Mouse (Mus musculus): ENCODE results near the gene Map4k5. TPM values are rescaled to one million over a fixed set of nuclear protein-coding genes. Genes with fewer than 3 reads are reported as not detected.

The Map4k5 gene
- total and polyA plus RNA-seq, 3 experiments: 14.6 to 33.3 (median 26.7) TPM

GRCm38 (mm10) chr12:69843531-69844445 is 49.2 kb downstream of the Map4k5 start:
- no peak for DNase-seq

- no peak for DNase-seq
Measured at GRCm38 (mm10) chr12:69838376-69838775, 54.6 kb downstream of the Map4k5 start.

GRCm38 (mm10) chr12:69833982-69834604 is 58.9 kb downstream of the Map4k5 start:
- DNase-seq: peak; percentile 66

- DNase-seq: no peak
Measured at GRCm38 (mm10) chr12:69831239-69831910, 61.6 kb downstream of the Map4k5 start.

DNA sequence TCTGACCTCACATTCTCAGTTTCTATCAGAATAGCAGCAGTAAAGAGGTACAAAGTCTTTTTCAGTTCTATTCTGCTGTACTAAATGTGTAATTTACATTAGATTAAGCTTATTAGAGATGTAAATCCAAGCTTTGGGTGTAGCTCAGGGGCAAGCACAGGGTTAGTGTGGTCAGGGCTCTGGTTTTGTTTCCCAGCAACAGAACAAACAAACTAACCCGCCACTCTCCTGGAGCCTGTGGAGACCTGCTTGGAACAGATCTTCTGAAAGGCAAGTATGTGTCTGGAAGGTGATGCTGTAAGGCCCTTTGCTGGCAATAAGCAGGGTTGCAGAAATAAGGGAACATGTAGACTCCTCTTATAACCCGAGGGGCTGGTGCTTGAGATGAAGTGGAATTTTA is 64.8 kb downstream of the Map4k5 start:
- DNase-seq: no peak

DNA sequence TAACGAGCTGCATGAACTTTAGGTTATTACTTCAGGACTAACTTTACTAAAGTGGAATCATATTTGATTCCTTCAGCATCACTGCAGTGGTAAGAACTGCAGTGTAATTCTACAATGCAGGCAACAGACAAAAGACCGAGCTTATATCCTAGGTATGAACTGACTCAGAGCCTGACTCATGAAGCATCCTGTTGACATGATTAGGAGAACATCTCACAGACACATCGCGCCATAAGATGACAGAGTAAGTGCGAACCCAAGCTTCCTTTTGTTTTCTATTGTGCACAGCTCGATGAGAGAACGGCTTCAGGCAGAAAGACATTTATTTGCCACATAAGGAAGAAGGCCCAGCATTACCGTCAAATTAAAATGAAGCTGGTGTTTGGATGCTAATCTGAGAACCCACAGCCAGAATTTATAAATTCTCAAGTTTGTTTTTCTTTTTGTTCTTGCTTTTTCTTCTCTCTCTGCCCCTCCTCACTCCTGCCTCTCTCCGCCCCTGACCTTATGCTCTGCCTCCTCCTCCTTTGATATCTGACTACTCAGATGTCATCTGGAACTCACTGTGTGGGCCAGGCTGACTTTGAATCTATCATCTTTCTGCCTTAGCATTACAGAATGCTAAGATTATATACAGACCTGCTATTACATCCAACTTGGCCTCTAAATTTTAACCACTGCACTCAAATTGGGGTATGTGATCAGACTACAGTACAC is 68.0 kb downstream of the Map4k5 start:
- peak; percentile 43 for DNase-seq

GRCm38 (mm10) chr12:69814272-69814671 is 78.7 kb downstream of the Map4k5 start:
- DNase-seq: peak; percentile 83

GRCm38 (mm10) chr12:69813596-69813995 is 79.4 kb downstream of the Map4k5 start:
- DNase-seq: no peak

GRCm38 (mm10) chr12:69812986-69813385 is 80.0 kb downstream of the Map4k5 start:
- DNase-seq: no peak

GRCm38 (mm10) chr12:69811976-69812375 is 81.0 kb downstream of the Map4k5 start:
- DNase-seq: no peak

DNA sequence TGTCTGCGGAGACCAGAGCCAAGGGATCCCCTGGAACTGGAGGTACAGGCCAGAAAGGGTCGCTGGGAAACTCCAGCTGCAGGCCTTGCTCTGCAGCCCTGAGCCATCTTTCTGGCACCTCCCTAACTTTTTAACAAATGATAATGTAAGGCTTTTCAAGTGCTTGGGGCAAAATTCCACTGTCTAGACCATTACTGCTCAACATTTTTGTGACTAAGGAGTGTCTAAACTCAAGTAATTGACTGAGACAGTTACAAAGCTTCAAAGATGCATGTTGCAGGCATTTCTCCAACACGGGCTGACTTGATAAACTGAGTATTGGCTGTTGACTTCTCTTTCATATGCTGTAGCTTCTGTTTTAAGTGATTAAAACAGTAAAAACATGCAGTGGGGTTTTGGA is 83.6 kb downstream of the Map4k5 start:
- no peak for DNase-seq

DNA sequence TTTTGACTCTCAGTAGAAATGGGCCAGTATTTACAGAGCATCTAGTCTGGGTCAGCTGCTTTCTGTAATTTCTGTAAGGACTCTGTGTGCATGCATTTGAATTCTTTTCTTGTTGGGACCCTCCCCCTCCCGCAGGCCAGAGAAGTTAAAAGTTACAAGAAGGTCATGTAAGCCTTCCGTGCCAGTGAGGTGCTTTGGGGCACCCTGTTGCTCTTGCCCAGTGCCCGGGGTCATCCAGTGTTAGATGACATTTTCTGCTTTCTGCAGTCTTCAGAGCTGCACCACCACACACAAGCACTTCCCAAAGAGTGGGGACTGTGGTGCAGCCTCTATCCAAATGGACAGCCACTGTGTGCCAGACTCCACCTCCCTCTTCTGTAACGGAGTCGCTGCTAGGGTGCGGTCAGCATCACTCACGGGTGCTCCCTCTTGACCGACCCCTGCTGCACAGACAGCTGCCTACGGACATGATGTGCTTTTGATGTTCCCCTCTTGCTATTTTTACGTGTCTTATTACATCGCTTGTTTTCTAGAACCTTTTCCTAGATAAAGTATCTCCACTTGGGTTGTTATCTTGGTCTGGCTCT is 85.5 kb downstream of the Map4k5 start:
- no peak for DNase-seq

GRCm38 (mm10) chr12:69805148-69805547 is 87.9 kb downstream of the Map4k5 start:
- no peak for DNase-seq

DNA sequence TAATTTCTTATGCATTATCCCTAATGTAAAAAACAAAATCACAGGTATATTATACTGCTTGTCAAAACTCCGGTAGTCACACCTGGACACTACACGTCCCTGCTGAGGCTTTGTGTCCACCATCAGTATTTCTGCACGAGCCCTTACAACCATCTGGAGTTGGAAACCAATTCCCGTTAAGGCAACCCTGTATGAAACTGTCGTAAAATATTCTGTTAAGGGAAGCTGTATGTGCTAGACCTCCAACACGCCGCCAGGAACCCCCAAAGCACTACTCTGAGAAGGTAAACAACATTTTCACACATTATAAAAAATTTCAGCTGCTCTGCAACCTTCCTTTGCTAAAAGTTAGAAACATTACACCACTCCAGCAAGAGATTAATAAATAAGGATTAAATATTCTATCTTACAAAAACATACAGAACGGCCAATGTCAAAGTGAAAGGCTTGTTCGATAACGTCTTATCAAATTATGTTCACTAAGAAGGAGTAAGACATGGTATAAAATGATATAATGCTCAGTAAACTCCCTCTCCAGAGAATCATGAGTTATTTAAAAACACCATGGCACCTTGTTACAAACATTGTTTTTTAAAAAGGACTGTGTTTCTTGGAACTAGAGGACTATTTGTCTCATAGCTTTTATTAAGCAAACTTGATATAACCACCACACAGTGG is 88.5 kb downstream of the Map4k5 start:
- DNase-seq: no peak

GRCm38 (mm10) chr12:69803196-69803595 is 89.8 kb downstream of the Map4k5 start:
- DNase-seq: no peak

DNA sequence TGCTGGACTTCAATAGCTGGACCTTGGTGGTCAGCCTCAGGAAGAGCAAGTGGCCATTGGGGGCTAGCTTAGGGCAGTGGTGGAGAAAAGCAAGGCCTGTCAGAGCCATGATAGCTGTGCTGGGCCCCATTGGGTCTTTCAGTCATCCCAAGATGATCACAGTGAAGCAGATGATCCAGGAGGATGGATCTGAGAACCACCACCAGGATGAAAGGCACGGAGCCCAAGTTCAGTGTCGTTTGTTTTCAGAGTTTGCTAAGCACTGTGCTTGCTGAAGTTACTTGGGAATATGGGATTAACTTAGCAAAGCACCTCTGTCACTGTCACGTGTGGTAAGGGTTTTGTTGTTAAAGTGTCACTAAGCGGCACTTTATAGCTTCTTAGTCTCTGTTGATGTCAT is 92.4 kb downstream of the Map4k5 start:
- no peak for DNase-seq

GRCm38 (mm10) chr12:69796311-69796710 is 96.7 kb downstream of the Map4k5 start:
- no peak for DNase-seq

GRCm38 (mm10) chr12:69790530-69791505 is 102.2 kb downstream of the Map4k5 start, which contains the start of gene Cdkl1:
Gene Cdkl1, minus strand, starts transcription at chr12:69791267.
- peak; percentile 88 for DNase-seq

GRCm38 (mm10) chr12:69789766-69790529 is 103.1 kb downstream of the Map4k5 start:
- no peak for DNase-seq

Data from adrenal gland, adult 2 months (tissue).